Mouse (Mus musculus) intestine, embryonic 16.5 days (tissue): ENCODE data around the gene Sycp3. TPM values are rescaled to one million over a fixed set of nuclear protein-coding genes. Genes with fewer than 3 reads are reported as not detected.
A peak's percentile ranks its signal among the peaks of the same experiment; 100 is the strongest.

Experiments used
- ATAC-seq: fragments of 200-750 bp; cut with Nextera tagmentation; 2 replicates; pipeline ENCODE4 v1.8.0; 2017; ENCODE audit warnings: moderate TSS enrichment, moderate library complexity
- H3K27ac ChIP-seq: fragments of 300-500 bp; sonication (generic); 2 replicates; pipeline ENCODE4 v1.5.1; 2014; ENCODE audit warnings: mild to moderate bottlenecking, low read length
- H3K27me3 ChIP-seq: fragments of 300-500 bp; sonication (generic); replicated peaks from 2 replicates; pipeline ENCODE4 v1.6.1; 2014; ENCODE audit warnings: low read length, control low read depth, mixed read lengths; ENCODE audit not compliant: control insufficient read depth, insufficient read depth
- H3K36me3 ChIP-seq: fragments of 300-500 bp; sonication (generic); 2 replicates; pipeline ENCODE4 v1.6.1; 2014; ENCODE audit warnings: low read length, control low read depth; ENCODE audit not compliant: control insufficient read depth, insufficient read depth
- H3K4me1 ChIP-seq: fragments of 300-500 bp; sonication (generic); 2 replicates; pipeline ENCODE4 v1.6.1; 2014; ENCODE audit warnings: low read length, control low read depth, mixed read lengths; ENCODE audit not compliant: control insufficient read depth, insufficient read depth
- H3K4me2 ChIP-seq: fragments of 300-500 bp; sonication (generic); 2 replicates; pipeline ENCODE4 v1.6.1; 2014; ENCODE audit warnings: low read depth, low read length, control low read depth
- H3K4me3 ChIP-seq: fragments of 300-500 bp; sonication (generic); 2 replicates; pipeline ENCODE4 v1.5.1; 2014; ENCODE audit warnings: mild to moderate bottlenecking, low read length
- H3K9ac ChIP-seq: fragments of 300-500 bp; sonication (generic); 2 replicates; pipeline ENCODE4 v1.6.1; 2014; ENCODE audit warnings: low read depth, low read length
- H3K9me3 ChIP-seq: fragments of 300-500 bp; sonication (generic); 2 replicates; pipeline ENCODE4 v1.6.1; 2016; ENCODE audit warnings: low read length, control low read depth; ENCODE audit not compliant: control insufficient read depth
- WGBS: fragments of 180-500 bp; shearing (Covaris S2); extraction: QIAGEN DNeasy Blood & Tissue Kit; methylation state at CpG from one replicate; pipeline ENCODE4 v1.1.7; 2014; 5-methylcytosine and 5-hydroxymethylcytosine counted together
- polyA plus RNA-seq: library from polyadenylated mRNA; unstranded; fragments of >200 nt; fragmentation: Nextera tagmentation; extraction: Ambion mirVana; gene quantifications from 2 replicates; pipeline ENCODE4 v1.2.1, GENCODE M21; 2015

Gene Sycp3
- 1.0 and 1.6 TPM in 2 replicates for polyA plus RNA-seq

GRCm38 (mm10) chr10:88459502-88459992 lies at the start of gene Sycp3:
Gene Sycp3 (plus strand): TSS chr10:88459569.
- no peak within 1 kb of the TSS for H3K4me2 ChIP-seq
- H3K9ac ChIP-seq: no peak within 1 kb of the TSS
- no peaks in the 10 kb centered on the region for H3K27me3 ChIP-seq
- no peaks in the 10 kb centered on the region for H3K4me1 ChIP-seq
- no peak within 1 kb of the TSS for H3K4me3 ChIP-seq
- no peak within 1 kb of the TSS for H3K27ac ChIP-seq
- 83% methylated on average over 33 of the region's 33 CpGs for WGBS
- H3K36me3 ChIP-seq: no peaks in the 10 kb centered on the region
- peak; percentile 41 for ATAC-seq
- no peaks in the 10 kb centered on the region for H3K9me3 ChIP-seq

- ATAC-seq: no peak
- no peak overlapping the region for H3K27ac ChIP-seq
- no peak overlapping the region for H3K4me2 ChIP-seq
- no peaks in the 10 kb centered on the region for H3K9me3 ChIP-seq
- H3K27me3 ChIP-seq: no peaks in the 10 kb centered on the region
- H3K4me3 ChIP-seq: no peak overlapping the region
- no peak overlapping the region for H3K9ac ChIP-seq
- no peaks in the 10 kb centered on the region for H3K36me3 ChIP-seq
- 0 out of 2 replicates have a peak, but pooled peaks cover 7% of the 10 kb centered on the region for H3K4me1 ChIP-seq
- 68% methylated on average over 2 of the region's 2 CpGs for WGBS
These were observed 49.6 kb upstream of the Sycp3 start for GRCm38 (mm10) chr10:88409751-88410150.

- no peak for ATAC-seq
- H3K36me3 ChIP-seq: no peaks in the 10 kb centered on the region
These were observed 46.9 kb upstream of the Sycp3 start for GRCm38 (mm10) chr10:88412290-88412995.

GRCm38 (mm10) chr10:88417686-88418085 lies 41.7 kb upstream of the Sycp3 start:
- H3K9ac ChIP-seq: no peak overlapping the region
- H3K9me3 ChIP-seq: no peaks in the 10 kb centered on the region
- no peaks in the 10 kb centered on the region for H3K4me1 ChIP-seq
- no peak overlapping the region for H3K4me3 ChIP-seq
- no peak for ATAC-seq
- no peak overlapping the region for H3K27ac ChIP-seq
- no peak overlapping the region for H3K4me2 ChIP-seq
- WGBS: 89% methylated on average over 5 of the region's 5 CpGs
- no peaks in the 10 kb centered on the region for H3K27me3 ChIP-seq
- no peaks in the 10 kb centered on the region for H3K36me3 ChIP-seq

More at GRCm38 (mm10) chr10:88412290-88412995, 46.9 kb upstream of the Sycp3 start:
- H3K4me3 ChIP-seq: no peak overlapping the region
- 0 out of 2 replicates have a peak, but pooled peaks cover 7% of the 10 kb centered on the region for H3K4me1 ChIP-seq
- H3K4me2 ChIP-seq: no peak overlapping the region
- WGBS: 68% methylated on average over 17 of the region's 17 CpGs
- H3K9me3 ChIP-seq: no peaks in the 10 kb centered on the region
- H3K9ac ChIP-seq: no peak overlapping the region
- no peaks in the 10 kb centered on the region for H3K27me3 ChIP-seq
- no peak overlapping the region for H3K27ac ChIP-seq

GRCm38 (mm10) chr10:88420141-88420541 lies 39.2 kb upstream of the Sycp3 start:
- 78% methylated on average over 11 of the region's 11 CpGs for WGBS
- H3K9me3 ChIP-seq: no peaks in the 10 kb centered on the region

GRCm38 (mm10) chr10:88420655-88421435 lies 38.5 kb upstream of the Sycp3 start:
- Histone ChIP-seq H3K9ac (no peak overlapping the region), H3K36me3 (no peaks in the 10 kb centered on the region), H3K27ac (no peak overlapping the region), H3K9me3 (no peaks in the 10 kb centered on the region), H3K27me3 (no peaks in the 10 kb centered on the region), H3K4me3 (no peak overlapping the region), H3K4me2 (no peak overlapping the region), H3K4me1 (no peaks in the 10 kb centered on the region)
- WGBS: 91% methylated on average over 19 of the region's 19 CpGs
- ATAC-seq: no peak

More at GRCm38 (mm10) chr10:88420141-88420541, 39.2 kb upstream of the Sycp3 start:
- no peaks in the 10 kb centered on the region for H3K4me1 ChIP-seq
- no peaks in the 10 kb centered on the region for H3K36me3 ChIP-seq
- H3K4me3 ChIP-seq: no peak overlapping the region
- ATAC-seq: no peak
- H3K9ac ChIP-seq: no peak overlapping the region
- no peak overlapping the region for H3K27ac ChIP-seq
- no peaks in the 10 kb centered on the region for H3K27me3 ChIP-seq
- H3K4me2 ChIP-seq: no peak overlapping the region

GRCm38 (mm10) chr10:88426158-88426816 lies 33.1 kb upstream of the Sycp3 start:
- Histone ChIP-seq H3K27ac (no peak overlapping the region), H3K36me3 (peaks cover 6% of the 10 kb centered on the region; the same call in 1 of the 2 replicates), H3K9me3 (no peaks in the 10 kb centered on the region), H3K4me1 (no peaks in the 10 kb centered on the region), H3K9ac (no peak overlapping the region), H3K4me3 (no peak overlapping the region), H3K4me2 (no peak overlapping the region), H3K27me3 (no peaks in the 10 kb centered on the region)
- peak; percentile 79; the same call in 1 of the 2 replicates for ATAC-seq
- 94% methylated on average over 2 of the region's 2 CpGs for WGBS

- H3K36me3 ChIP-seq: peaks cover 6% of the 10 kb centered on the region; the same call in 1 of the 2 replicates
- WGBS: 58% methylated on average over 5 of the region's 5 CpGs
- no peak overlapping the region for H3K4me3 ChIP-seq
- no peak overlapping the region for H3K27ac ChIP-seq
- H3K27me3 ChIP-seq: no peaks in the 10 kb centered on the region
- no peak for ATAC-seq
- H3K9ac ChIP-seq: peak overlapping the region; percentile 6; the same call in 1 of the 2 replicates
- H3K9me3 ChIP-seq: no peaks in the 10 kb centered on the region
- H3K4me1 ChIP-seq: no peaks in the 10 kb centered on the region
- H3K4me2 ChIP-seq: no peak overlapping the region
These were observed 32.5 kb upstream of the Sycp3 start for GRCm38 (mm10) chr10:88426896-88427295.

GRCm38 (mm10) chr10:88427998-88428397 lies 31.4 kb upstream of the Sycp3 start:
- H3K4me3 ChIP-seq: no peak overlapping the region
- peaks cover 6% of the 10 kb centered on the region; the same call in 1 of the 2 replicates for H3K36me3 ChIP-seq
- ATAC-seq: no peak
- no peak overlapping the region for H3K9ac ChIP-seq
- H3K4me2 ChIP-seq: no peak overlapping the region
- H3K27me3 ChIP-seq: no peaks in the 10 kb centered on the region
- no peak overlapping the region for H3K27ac ChIP-seq
- no peaks in the 10 kb centered on the region for H3K9me3 ChIP-seq
- H3K4me1 ChIP-seq: no peaks in the 10 kb centered on the region
- WGBS: 91% methylated on average over 6 of the region's 6 CpGs
